Mouse (Mus musculus): ENCODE results near the gene Cx3cr1. TPM values are rescaled to one million over a fixed set of nuclear protein-coding genes. Genes with fewer than 3 reads are reported as not detected.
A peak's percentile ranks its signal among the peaks of the same experiment; 100 is the strongest.

Cx3cr1 gene
- polyA plus RNA-seq, 1 experiment = 1.1 TPM

DNA sequence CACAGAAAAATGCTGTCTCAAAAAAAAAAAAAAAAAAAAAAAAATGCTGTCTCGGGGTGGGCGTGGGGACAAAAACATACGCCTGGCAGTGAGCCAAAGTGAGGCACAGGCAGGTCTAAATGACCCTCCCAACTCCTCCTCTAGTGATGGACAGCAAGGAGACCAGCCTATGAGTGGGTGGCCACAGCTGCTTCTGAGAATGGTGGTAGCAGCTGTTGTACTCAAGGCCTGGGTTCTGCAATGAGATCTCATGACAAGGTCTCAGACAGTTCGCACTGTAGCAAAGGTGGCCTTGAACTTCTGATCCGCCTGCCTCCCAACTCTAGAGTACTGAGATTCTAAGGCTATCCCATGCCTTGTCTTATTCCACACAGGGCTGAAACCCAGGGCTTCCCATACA is 128.3 kb downstream of the Cx3cr1 start:
- Histone ChIP-seq H3K27ac (replicated peaks; ENCODE audit: low read depth, low read length) (no peak overlapping the region), H3K4me3 (ENCODE audit: insufficient read depth, low read depth, low read length) (no peak overlapping the region), H3K4me1 (ENCODE audit: control insufficient read depth, insufficient read depth, insufficient read length, low read length) (0 out of 2 replicates have a peak, but pooled peaks cover 2% of the 10 kb centered on the region)

DNA sequence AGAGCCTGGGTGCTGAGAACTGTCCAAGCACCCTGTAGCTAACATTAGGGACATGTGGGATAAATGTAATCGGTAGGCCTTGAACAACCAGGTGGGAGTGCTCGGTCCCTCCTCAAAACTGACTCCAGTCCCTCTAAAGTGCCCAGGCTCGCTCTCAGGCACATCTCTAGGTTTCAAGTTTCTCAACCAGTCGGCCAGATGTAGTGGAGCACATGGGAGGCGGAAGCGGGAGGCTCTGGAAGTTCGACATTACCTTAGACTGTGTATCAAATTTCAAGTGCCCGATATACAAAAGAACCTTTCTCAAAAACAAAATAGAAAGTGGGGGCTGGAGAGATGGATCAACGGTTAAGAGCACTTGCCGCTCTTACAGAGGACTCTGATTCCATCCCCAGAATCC is 130.0 kb downstream of the Cx3cr1 start:
- H3K4me3 ChIP-seq (ENCODE audit: insufficient read depth, low read depth, low read length) = no peak overlapping the region
- no peak overlapping the region for H3K27ac ChIP-seq (replicated peaks; ENCODE audit: low read depth, low read length)
- 0 out of 2 replicates have a peak, but pooled peaks cover 2% of the 10 kb centered on the region for H3K4me1 ChIP-seq (ENCODE audit: control insufficient read depth, insufficient read depth, insufficient read length, low read length)

DNA sequence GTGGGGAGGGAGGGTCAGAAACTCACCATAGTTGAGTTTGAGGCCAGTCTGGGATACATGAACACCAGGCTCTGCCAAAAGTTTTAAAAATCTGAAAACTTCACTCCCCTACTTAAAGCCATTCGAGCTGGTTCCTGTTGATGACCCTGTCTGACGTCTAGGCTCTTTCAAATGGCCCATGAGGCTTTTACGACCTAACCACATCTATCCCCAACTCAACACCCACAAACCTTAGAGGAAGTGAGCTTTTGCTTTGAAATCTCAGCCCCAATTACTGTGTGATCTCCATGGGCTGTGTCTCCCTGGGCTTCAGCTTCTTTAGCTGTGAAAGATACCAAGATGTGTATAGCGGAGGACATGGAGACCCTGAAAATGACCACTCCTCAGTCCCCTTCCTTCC is 131.2 kb downstream of the Cx3cr1 start:
- H3K4me1 ChIP-seq (ENCODE audit: control insufficient read depth, insufficient read depth, insufficient read length, low read length) = 0 out of 2 replicates have a peak, but pooled peaks cover 2% of the 10 kb centered on the region
- no peak overlapping the region for H3K27ac ChIP-seq (replicated peaks; ENCODE audit: low read depth, low read length)
- H3K4me3 ChIP-seq (ENCODE audit: insufficient read depth, low read depth, low read length) = no peak overlapping the region

DNA sequence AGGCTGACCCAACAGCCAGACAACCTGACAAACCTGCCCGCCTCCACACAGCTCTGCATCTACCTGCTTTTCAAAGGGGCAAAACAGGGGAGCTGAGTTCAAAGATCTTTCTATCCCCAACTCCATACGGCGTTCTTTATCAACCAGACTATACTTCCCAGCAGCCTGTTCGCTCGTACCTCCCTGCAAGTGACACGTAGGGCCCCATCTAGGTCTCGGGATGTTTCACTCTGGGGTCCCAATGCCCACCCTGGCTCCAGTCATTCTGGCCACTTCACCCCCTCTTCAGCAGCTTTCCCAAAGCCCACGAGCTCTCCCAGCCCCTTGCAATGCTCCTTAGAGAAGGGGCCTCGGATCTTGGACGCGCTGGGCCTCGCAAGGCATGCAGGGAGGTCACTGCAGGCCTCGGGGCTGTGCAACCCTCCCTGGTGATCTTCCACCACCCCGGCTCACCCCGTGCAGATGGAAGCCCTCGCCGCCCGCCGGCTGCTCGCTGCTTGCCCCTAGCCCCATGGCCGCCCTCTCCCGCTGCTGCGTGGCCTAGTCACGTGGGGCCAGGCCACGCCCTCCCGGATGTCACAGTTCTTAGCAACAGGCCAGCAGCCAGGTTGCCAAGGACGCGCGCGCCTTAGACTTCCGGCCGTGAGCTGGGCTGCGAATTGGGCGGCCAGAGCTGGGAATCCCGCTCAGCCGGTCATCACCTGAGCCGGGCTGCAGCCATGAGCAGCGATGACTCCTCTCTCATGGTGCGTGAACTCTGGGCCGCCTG is 132.5 kb downstream of the Cx3cr1 start, which contains the start of the genes Gorasp1 and Ttc21a:
Gene Gorasp1, minus strand, starts transcription at position 561 of the 769 bp plus-strand sequence.
Gene Ttc21a, plus strand, starts transcription at position 602 of the 769 bp plus-strand sequence.
- Histone ChIP-seq H3K27ac (replicated peaks; ENCODE audit: low read depth, low read length) (no peak within 1 kb of the TSS), H3K4me3 (ENCODE audit: insufficient read depth, low read depth, low read length) (peak within 1 kb of the TSS; percentile 91), H3K4me1 (ENCODE audit: control insufficient read depth, insufficient read depth, insufficient read length, low read length) (peaks cover 4% of the 10 kb centered on the region; the same call in 1 of the 2 replicates)

DNA sequence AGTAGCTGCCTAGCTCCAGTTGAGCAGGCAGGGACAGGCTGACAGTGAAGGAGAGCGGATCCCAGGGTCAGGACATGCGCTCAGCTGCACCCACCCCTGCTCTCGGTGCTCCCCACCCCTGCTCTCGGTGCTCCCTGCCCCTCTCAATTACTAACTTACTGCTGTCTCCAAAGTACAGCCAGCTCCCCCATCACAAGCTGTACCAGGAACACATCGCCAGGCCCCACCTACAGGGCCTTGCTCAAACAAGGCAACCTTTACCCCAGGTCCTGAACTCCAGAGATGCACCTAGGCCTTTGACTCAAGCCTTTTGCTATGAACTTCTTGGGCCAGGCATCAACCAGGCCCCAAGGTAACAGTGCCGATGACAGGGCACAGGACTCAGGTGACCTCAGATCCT is 136.0 kb downstream of the Cx3cr1 start:
- no peak overlapping the region for H3K27ac ChIP-seq (replicated peaks; ENCODE audit: low read depth, low read length)
- H3K4me1 ChIP-seq (ENCODE audit: control insufficient read depth, insufficient read depth, insufficient read length, low read length) = peaks cover 7% of the 10 kb centered on the region; the same call in 1 of the 2 replicates
- no peak overlapping the region for H3K4me3 ChIP-seq (ENCODE audit: insufficient read depth, low read depth, low read length)

DNA sequence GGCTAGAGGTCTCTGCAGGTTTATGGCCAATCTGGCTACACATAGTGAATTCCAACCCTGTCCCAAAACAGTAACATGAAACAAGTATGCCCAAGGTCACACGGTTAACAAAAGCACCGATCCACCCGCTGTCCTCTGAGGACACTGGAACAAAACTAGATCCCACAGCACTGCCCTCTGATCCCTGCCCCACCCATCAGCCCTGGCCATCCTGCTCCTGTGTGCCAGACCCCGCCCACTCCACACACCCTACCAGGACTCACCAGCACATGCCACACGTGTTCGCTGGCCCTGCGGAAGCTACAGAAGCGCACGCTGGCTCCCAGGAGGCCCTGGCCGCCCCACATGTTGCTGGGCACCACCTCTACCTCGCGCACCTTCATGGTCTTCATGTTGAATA is 137.3 kb downstream of the Cx3cr1 start:
- Histone ChIP-seq H3K4me3 (ENCODE audit: insufficient read depth, low read depth, low read length) (no peak overlapping the region), H3K27ac (replicated peaks; ENCODE audit: low read depth, low read length) (no peak overlapping the region), H3K4me1 (ENCODE audit: control insufficient read depth, insufficient read depth, insufficient read length, low read length) (peaks cover 7% of the 10 kb centered on the region; the same call in 1 of the 2 replicates)

DNA sequence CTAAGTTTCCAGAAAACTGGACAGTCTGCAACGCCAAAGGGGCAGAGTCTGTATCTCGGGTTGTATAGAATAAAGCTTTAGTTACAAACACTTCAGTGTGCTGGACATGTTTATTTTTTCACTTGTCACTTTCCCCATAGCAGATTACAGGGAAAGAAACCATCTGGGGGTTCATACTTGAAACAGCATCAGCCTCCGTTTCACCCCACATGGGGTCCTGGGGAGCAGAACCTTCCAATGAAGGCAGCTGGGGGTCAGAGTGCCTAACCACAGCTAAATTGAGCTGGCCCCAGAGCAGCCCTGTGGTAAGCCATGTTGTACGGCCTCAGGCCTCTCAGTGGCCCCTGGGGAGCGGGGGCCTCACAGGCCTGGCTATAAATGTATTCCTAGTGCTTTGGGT is 143.2 kb downstream of the Cx3cr1 start:
- Histone ChIP-seq H3K4me3 (ENCODE audit: insufficient read depth, low read depth, low read length) (no peak overlapping the region), H3K27ac (replicated peaks; ENCODE audit: low read depth, low read length) (no peak overlapping the region), H3K4me1 (ENCODE audit: control insufficient read depth, insufficient read depth, insufficient read length, low read length) (no peaks in the 10 kb centered on the region)

DNA sequence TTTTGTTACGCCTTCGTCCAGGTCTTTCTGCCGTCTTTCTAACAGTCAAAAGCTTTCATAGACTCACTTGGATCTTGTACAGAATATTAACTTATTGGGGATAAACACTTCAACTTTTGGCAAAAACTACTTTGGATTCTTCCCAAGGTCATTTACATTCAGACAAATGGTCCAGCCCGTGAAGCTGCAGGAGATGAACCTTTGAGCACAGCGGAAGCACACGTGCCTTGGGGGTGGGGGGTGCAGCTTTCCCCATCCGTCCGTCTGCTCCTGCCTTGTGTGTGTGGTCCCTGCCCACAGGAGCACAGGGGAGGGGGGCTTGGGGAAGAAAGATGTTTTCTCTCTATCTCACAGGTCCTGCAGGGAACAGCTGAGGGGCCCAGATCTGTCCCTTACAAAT is 143.9 kb downstream of the Cx3cr1 start:
- Histone ChIP-seq H3K27ac (replicated peaks; ENCODE audit: low read depth, low read length) (no peak overlapping the region), H3K4me1 (ENCODE audit: control insufficient read depth, insufficient read depth, insufficient read length, low read length) (no peaks in the 10 kb centered on the region), H3K4me3 (ENCODE audit: insufficient read depth, low read depth, low read length) (no peak overlapping the region)

DNA sequence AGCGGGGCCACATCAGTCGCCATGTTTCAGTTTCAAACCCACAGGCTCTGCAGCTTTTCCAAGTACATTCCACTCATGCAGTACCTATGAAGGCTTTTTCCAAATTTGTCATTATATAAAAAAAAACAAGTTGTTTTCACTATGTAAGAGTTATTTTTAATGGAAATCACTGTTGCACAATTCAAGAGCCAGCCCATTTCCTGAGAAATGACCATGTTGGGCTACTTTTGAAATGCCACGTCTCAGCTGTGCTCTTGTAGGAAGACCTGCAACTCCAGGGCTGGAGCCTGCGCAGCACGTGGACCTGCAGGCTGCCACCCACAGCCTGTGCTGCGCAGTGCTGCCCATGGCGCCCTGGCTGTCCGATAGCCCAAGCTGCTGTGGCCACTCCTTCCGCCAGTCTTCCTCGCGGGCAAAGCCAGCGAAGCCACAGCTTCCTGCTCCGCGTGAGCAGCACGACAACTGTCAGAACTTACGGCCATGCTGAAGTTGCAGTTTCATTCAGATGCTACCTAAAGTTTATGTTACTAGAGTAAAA is 144.5 kb downstream of the Cx3cr1 start:
- H3K4me1 ChIP-seq (ENCODE audit: control insufficient read depth, insufficient read depth, insufficient read length, low read length) = no peaks in the 10 kb centered on the region
- no peak overlapping the region for H3K4me3 ChIP-seq (ENCODE audit: insufficient read depth, low read depth, low read length)
- H3K27ac ChIP-seq (replicated peaks; ENCODE audit: low read depth, low read length) = no peak overlapping the region

DNA sequence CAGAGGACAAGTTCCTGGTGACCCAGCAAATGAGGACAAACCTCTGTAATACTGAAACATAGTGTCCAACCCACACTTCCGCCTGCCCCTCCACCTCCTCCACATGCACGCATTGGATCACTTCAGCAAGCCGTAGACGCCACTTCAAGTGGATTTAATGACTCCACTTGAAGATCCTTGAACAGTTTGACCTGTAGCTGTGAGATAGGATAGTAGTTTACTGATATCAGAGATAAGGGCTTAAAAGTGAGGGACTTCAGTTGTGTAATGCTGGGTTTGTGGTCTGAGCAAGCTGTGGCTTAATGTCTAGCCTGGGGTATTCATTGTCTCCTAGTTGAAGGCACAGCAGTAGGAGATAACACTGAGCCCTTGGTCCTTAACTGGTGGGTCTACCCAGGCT is 146.2 kb downstream of the Cx3cr1 start:
- Histone ChIP-seq H3K4me3 (ENCODE audit: insufficient read depth, low read depth, low read length) (no peak overlapping the region), H3K4me1 (ENCODE audit: control insufficient read depth, insufficient read depth, insufficient read length, low read length) (no peaks in the 10 kb centered on the region), H3K27ac (replicated peaks; ENCODE audit: low read depth, low read length) (no peak overlapping the region)

DNA sequence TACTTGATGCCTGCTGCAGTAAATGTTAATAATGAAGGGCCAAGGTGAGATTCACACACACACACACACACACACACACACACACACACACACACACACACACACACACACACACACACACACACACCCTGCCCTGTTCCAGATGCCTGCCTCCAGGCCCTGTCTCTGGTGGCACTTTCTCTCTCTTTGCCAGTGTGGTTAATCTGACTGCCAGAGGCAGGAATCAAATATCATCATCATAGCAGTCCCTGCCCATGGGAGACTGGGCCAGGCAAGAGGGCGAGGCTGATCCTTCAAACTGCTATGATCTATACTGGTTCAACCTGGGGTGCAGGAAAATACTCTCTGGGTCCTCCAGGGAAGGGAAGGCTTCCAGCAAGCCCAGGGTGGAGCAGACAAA is 149.8 kb downstream of the Cx3cr1 start:
- Histone ChIP-seq H3K27ac (replicated peaks; ENCODE audit: low read depth, low read length) (no peak overlapping the region), H3K4me3 (ENCODE audit: insufficient read depth, low read depth, low read length) (no peak overlapping the region), H3K4me1 (ENCODE audit: control insufficient read depth, insufficient read depth, insufficient read length, low read length) (no peaks in the 10 kb centered on the region)

DNA sequence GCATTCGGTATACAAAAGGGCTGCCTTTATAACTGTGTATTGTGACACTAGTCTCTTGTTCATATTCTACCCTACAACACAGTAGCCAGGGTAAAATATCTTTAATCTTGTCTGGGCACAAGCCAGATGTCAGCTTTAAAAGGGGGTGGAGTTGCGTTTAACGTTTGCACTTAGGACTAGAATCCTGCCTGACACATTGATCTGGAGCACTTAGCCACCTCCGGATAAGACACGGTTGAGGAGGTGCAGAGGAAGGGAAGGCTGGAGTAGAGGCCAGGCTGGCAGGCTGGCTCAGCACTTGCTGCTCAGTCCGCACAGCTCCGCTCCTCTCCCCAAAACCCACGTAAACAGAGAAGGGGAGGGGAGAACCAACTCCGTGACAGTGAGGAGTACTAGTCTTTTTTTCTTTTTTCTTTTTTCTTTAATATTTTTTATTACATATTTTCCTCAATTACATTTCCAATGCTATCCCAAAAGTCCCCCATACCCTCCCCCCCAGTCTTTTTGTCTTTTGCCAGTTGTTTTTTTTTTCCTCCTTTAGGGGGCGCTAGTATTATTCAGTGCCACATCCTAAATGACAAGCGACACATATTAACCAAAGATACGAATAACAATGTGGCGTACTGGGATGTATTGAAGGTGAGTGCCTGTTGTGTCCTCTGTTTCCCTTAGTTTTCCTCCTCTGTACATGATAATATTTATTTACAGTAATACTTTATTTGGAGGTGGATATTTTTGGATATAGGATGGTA is 156.4 kb downstream of the Cx3cr1 start:
- Histone ChIP-seq H3K4me3 (ENCODE audit: insufficient read depth, low read depth, low read length) (no peak overlapping the region), H3K27ac (replicated peaks; ENCODE audit: low read depth, low read length) (no peak overlapping the region), H3K4me1 (ENCODE audit: control insufficient read depth, insufficient read depth, insufficient read length, low read length) (no peaks in the 10 kb centered on the region)

DNA sequence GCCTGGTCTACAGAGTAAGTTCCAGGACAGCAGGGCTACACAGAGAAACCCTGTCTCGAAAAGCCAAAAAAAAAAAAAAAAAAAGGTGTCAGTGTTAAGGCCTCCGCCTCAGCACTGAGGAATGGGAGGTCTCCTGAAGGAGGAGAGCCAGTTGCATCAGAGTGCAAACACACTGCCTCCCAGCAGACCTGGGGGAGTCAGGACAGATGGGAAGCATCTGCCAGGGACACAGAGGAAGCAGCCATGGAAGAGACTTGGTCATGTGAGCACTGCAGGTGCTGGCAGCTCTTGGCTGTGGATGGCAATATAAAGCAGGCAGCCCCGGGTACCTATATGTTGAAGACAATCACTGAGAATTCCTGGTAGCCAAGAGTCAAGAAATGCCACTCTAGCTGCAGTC is 159.7 kb downstream of the Cx3cr1 start:
- H3K4me3 ChIP-seq (ENCODE audit: insufficient read depth, low read depth, low read length) = no peak overlapping the region
- H3K4me1 ChIP-seq (ENCODE audit: control insufficient read depth, insufficient read depth, insufficient read length, low read length) = no peaks in the 10 kb centered on the region
- no peak overlapping the region for H3K27ac ChIP-seq (replicated peaks; ENCODE audit: low read depth, low read length)

DNA sequence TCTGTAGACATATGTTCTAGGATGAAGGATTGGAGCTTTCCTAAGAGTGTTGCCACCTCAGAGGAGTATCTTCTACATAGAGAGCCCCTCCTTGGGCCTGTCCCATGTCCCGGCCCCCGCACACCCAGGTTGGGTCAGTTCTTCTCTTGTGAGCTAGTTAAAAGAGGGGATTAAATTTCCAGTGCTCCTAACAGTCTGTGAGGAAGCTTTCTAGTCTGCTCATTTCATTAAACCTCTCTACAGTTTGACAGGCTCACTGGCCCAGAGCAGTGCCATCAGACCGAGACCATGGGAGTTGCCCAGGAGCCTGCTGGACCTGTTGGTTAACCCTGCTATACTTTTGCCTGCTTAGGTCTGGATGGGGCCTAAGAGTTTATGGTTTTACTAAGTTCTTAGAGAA is 161.0 kb downstream of the Cx3cr1 start:
- Histone ChIP-seq H3K27ac (replicated peaks; ENCODE audit: low read depth, low read length) (no peak overlapping the region), H3K4me1 (ENCODE audit: control insufficient read depth, insufficient read depth, insufficient read length, low read length) (no peaks in the 10 kb centered on the region), H3K4me3 (ENCODE audit: insufficient read depth, low read depth, low read length) (no peak overlapping the region)

DNA sequence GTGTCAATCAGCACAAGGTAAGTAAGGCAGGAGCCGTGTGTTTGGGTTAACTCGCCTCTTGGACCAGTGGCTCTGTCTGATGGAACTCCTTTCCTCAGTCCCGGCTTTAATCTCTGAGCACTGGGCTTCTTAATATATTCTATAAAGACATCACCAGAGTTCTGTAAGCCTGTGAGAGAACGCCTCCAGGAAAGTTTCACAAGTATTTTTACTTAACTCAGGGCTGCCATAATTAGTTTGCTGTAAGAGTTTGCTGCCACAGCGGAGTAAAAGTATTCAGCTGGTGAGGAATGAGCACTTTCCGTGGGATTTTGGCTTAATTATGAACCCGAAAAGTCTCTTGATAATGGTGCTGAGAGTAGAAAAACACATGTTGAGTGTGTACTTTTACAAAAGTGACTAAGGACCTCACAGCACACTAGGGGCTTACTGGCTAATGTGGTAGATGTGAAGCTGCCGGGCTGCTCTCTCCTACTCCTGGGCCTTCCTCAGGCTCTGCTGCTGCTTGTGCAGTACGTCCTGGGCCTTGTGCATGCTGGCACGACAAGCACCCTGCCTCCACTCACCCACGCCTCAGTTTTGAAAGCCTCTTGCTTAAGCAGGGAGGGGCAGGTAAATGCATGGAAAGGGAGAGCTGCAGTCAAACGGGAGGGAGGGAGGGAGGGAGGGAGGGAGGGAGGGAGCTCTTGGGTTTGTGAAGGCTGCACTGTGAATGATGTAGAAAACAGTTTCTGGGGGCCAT is 167.1 kb downstream of the Cx3cr1 start:
- H3K4me3 ChIP-seq (ENCODE audit: insufficient read depth, low read depth, low read length) = no peak overlapping the region
- no peaks in the 10 kb centered on the region for H3K4me1 ChIP-seq (ENCODE audit: control insufficient read depth, insufficient read depth, insufficient read length, low read length)
- H3K27ac ChIP-seq (replicated peaks; ENCODE audit: low read depth, low read length) = no peak overlapping the region
